Mouse (Mus musculus) kidney, adult 2 months (tissue): ENCODE results near the gene 1810010H24Rik.

Experiments used
- CTCF ChIP-seq: fragments of 200-500 bp; conservative IDR thresholded peaks from 2 replicates; pipeline ENCODE4 v1.5.1; 2011; ENCODE audit warnings: low read depth, mild to moderate bottlenecking, control low read depth, low read length, moderate library complexity, mixed read lengths; ENCODE audit not compliant: insufficient read depth, insufficient read length
- POLR2A ChIP-seq: fragments of 200-500 bp; IDR thresholded peaks from one replicate; pipeline ENCODE4 v1.6.1; 2011; ENCODE audit warnings: low read depth, low read length, control low read depth

GRCm38 (mm10) chr11:107065216-107065785 lies 39.8 kb downstream of the 1810010H24Rik start:
- no peak for TF ChIP-seq CTCF
- TF ChIP-seq POLR2A, result no peak
